Comparison of ENCODE assay signal across 23 mouse cellular contexts in genomic region chr13:46801196-46801595, GRCm38 (mm10).
DNase-seq lines count a peak whose midpoint lies in the region; TF ChIP-seq lines count a peak whose summit lies in the region.
"Had no signal": no experiment of that assay in that cellular context is flagged by ENCODE, and none has a peak within 500 bp of the region (broad histone marks: within the 10 kb centered on the region; RNA-seq: fewer than 3 reads in every experiment).

No protein-coding gene starts in this region.

- DNase-seq in gastrocnemius, adult 18-20 months (ENCODE audit: low spot score) = peak; percentile 75
- DNase-seq in gastrocnemius, postnatal 4 days (ENCODE audit: low spot score in 2 of 2) = no peak
- peak; percentile 84 for DNase-seq in gastrocnemius, adult 2 months
- DNase-seq in gastrocnemius, postnatal 14 days = peak; percentile 41
- DNase-seq in skeletal muscle tissue, adult 2 months (ENCODE audit: low read depth, low spot score) = peak; percentile 76
- no peak for DNase-seq in adrenal gland, adult 18-20 months (ENCODE audit: low spot score in 2 of 2)
- DNase-seq in cerebellum, postnatal 14 days = no peak
- DNase-seq: adrenal gland, adult 2 months; adrenal gland, postnatal 14 days; B cell, adult 2 months; cerebellum, adult 18-20 months; cerebellum, adult 9-10 months; cerebellum, postnatal 25 days; heart, adult 18-20 months; heart, postnatal 14 days; kidney, adult 11 months; kidney, adult 8-10 months had no signal

- intact Hi-C loops in gastrocnemius, adult 2 months (cut with DNase I) = no loop called here
- intact Hi-C loops in gastrocnemius, postnatal 14 days (cut with DNase I; ENCODE audit: low total_unique reads) = no loop called here

- peak overlapping the region; percentile 70 for H3K27ac ChIP-seq in gastrocnemius, adult 2 months
- H3K27ac ChIP-seq: embryonic facial prominence, embryonic 12.5 days; embryonic facial prominence, embryonic 15.5 days; forebrain, embryonic 12.5 days; hindbrain, embryonic 13.5 days; intestine, embryonic 15.5 days had no signal

- H3K4me3 ChIP-seq in gastrocnemius, adult 2 months = peak overlapping the region; percentile 32; the same call in 1 of the 2 replicates
- H3K4me3 ChIP-seq: embryonic facial prominence, embryonic 12.5 days; embryonic facial prominence, embryonic 15.5 days; forebrain, embryonic 12.5 days; heart, embryonic 12.5 days; hindbrain, embryonic 13.5 days; intestine, embryonic 15.5 days had no signal

- TF ChIP-seq CTCF in gastrocnemius, adult 2 months (IDR thresholded peaks at IDR 0.05) = no peak

Comparison
In these comparisons a context has a peak if more than half of its experiments do, and no peak if none do; other contexts are left out.
1. DNase-seq: peak in gastrocnemius, adult 18-20 months (single experiment), gastrocnemius, adult 2 months (single experiment), gastrocnemius, postnatal 14 days (single experiment) and skeletal muscle tissue, adult 2 months (single experiment); none in gastrocnemius, postnatal 4 days (0 of 2), adrenal gland, adult 18-20 months (0 of 2) and cerebellum, postnatal 14 days (0 of 2).